Mouse (Mus musculus) embryo, embryonic 11 days (tissue): ENCODE results near the gene Zfp128.
"Not testable (repeated sequence)": the region's sequence is repeated elsewhere in the genome, so short reads cannot be mapped to it uniquely, and the experiment has no call there.

ENCODE experiments used
- DNase-seq: peaks from one replicate; pipeline ENCODE4 v3.0.0-alpha.2; 2015

The Zfp128 gene

DNA sequence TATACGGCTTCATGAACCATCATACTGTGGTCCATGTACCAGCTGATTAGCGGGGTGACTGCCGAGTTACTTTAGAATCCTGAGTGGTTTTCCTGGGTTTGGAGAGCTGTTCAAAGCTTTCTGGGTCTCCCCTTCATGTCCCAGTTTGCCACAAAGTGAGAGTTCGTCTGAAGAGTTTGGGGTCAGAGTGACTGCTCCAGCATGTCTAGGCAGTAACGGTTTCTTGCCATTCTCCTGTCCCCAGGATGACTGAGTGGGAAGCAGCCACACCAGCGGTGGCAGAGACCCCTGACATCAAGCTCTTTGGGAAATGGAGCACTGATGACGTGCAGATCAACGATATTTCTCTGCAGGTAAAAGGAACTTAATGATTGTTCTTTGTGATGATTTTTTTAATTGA lies 41.8 kb downstream of the Zfp128 start:
- no peak for DNase-seq

DNA sequence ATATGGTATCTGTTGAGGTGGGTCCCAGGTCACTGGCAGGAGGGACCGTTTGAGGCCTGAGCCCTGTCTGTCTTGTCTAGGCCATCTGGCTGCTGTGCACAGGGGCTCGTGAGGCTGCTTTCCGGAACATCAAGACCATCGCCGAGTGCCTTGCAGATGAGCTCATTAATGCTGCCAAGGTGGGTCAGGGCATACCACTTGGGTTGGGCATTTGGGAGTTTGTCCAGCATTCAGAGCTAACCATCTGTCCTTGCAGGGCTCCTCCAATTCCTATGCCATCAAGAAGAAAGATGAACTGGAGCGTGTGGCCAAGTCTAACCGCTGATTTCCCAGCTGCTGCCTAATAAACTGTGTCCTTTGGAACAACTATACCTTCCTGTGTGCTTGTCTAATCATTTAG lies 45.3 kb downstream of the Zfp128 start:
- no peak for DNase-seq

DNA sequence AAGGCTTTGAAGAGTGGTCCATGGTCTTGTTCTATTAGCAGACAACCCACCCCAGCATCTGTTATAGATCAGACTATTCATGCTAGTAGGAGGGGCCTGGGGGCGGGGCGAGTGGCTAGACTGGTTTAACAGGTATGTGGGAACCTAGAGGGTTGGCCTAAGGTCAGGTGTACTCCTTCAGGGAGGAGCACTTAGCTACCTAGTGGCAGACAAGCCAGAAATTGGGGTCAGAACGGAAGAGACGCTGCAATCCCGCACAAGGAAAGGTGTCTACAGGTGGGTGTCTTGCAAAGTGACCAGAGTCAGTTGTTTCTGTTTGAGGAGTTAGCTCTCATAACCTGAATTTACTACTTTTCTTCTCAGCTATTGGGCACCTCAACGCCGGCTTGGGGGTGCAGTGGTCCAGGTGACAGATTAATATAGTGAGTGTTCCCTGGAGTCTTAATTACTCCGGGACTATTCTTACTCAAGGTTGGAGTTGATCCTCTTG lies 46.3 kb downstream of the Zfp128 start, which contains the start of gene Rnf225:
Gene Rnf225 (plus strand): TSS at position 226 of the 490 bp plus-strand sequence.
- peak; percentile 64 for DNase-seq

DNA sequence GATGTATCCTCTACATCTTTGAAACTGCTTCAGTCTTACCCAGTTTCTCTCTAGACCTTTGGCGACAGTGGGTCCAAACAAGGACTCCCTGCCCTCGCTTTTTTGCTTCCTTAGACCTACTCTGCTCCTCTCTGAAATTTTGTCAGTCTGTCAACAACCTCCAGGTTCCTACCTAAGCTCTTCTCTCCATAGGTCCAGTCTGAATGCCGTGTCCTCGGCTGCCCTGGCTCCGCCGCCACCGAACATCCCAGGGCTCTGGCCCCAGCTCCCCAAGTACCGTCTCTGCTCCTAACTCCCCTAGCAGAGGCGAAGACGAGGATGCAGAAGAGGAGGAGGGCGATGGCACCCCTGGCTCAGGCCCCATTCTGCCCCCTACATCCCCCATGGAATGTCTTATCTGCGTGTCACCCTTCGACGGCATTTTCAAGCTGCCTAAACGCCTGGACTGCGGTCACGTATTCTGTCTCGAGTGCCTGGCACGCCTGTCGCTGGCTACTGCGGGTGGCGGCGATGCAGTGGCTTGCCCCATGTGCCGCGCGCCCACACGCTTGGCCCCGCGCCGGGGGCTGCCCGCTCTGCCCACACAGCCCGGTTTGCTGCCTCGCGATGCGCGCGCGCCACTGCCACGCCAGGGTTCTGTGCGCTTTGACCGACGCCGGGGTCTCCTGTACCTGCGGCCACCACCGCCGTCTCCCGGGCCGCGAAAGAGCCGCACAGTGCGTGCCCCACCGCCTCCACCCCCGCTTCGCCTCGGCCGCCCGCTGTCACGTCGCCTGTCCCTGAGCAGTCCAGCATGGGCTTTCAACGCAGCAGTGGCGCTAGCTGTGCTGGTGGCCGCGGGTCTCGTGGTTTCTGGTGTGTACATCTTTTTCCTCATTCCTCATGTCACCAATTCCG lies 47.0 kb downstream of the Zfp128 start:
- peak; percentile 54 for DNase-seq

DNA sequence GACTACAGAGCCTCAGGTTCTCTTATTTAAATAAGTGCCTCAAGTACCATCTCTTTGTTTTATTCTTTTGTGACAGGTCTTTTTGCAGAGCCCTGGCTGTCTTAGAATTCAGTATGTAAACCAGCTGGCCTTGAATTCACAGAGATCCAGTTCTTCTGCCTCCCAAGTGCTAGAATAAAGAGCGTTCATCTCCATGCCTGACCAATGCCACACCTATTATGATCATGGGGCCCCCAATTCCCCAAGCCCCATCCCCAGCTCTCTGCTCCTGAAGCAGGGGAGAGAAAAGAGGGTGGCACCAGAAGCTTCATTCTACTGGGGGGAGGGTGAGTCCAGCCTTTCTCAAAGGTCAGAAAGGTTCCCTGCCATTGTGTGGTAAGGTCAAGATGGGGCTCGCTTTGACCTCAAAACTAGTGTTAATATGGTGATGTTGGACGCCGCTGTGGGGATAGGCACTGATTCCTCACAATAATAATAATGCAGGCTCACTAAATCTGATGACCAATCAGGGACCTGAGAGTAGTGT lies 52.7 kb downstream of the Zfp128 start:
- no peak for DNase-seq

DNA sequence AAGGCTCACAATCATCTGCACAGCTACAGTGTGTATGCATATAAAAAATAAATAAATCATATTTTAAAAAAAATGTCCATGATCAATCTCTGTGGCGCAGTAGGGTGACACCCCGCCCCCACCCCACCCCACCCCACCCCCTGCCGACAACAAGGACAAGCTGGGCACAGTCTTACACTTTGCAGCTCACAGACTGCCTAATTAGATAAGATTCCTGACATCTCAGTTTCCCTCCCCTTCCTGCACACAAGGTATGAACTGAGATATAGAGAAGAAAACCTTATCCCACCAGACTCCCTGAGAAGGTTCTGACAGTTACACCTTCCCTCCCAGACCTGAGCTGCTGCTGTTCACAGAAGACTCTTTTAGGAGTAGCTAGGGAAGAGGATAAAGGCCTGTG lies 53.8 kb downstream of the Zfp128 start:
- DNase-seq: no peak

GRCm38 (mm10) chr7:12937254-12937803 lies 56.4 kb downstream of the Zfp128 start:
- not testable (repeated sequence) for DNase-seq

DNA sequence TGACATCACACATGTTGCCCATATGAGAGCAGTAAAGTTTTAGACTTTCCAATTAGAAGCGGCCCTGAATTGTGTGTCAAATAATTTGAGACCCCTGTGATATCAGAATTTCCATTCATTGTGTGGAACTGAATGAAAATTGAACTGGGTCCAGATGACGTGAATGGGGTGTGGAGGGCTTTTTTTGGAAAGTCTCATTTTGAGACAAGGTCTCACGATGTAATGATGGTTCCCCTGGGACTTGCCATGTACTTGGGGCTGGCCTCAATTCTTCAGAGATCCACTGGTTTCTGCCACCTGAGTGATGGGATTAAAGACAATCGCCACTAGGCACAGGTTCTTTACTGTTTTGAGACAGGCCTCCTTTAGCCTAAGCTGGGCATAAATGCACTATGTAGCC lies 59.6 kb downstream of the Zfp128 start:
- no peak for DNase-seq
